Mouse (Mus musculus) right cerebral cortex, postnatal 4 days (tissue): ENCODE measurements around the gene Grk1.

Experiments
- DNase-seq: peaks from one replicate; pipeline ENCODE4 v3.0.0-alpha.2; 2022

Gene Grk1

DNA sequence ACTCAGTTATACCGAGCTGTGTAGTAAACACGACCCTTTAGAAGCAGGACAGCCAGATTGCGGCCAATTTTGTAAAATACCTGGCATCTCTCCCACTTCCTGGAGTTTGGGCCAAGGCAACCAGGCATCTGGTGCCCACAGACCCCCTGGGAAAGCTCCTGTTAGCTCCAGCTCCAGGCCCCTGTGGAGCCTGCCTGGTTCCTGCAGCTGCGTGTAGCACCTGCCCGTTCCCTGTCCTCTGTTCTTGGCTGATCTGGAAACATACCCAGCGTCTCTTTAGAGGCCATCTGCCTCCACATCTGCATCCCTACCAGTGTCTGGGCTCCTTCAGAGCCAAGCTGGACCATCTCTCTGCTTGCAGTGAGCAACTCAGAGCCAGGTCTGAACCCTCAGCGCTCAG is 25.5 kb downstream of the Grk1 start:
- DNase-seq = no peak

DNA sequence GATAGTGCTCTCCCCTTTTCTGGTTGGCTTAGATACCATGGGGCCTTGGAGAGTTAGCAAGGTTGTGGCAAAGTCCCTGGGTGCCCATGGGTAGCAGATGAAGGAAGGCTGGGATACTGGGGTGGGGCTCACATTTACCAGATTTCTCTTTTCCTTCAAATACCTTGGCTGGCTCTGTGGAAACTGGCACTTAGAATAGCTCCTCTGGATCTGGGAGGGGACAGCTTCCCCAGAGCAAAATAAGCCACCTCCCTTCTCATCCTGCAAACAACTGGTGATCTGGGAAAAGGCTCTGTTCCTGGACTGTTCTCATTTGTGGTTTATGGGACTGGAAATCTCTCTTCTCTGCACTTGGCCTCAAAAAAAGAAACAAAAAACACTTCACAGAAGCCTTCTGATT is 26.0 kb downstream of the Grk1 start:
- no peak for DNase-seq

DNA sequence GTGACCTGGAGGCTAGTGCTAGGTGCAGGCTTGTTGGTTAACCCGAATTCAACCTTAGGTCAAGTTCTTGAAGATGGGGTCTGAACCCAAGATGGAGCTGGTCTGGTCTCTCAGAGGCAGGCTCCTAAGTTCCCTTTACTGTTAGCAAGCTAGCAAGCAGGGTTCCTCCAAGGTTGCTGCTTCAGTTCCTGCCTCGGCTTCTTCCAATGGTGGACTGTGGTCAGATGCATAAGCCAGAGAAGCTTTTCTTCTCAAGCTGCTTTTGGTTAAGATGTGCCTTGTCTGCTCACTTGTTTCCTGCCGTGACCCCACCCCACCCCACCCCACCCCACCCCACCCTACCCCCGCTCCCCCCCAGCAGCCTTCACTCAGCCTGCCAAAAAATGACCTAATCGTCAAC is 28.2 kb downstream of the Grk1 start:
- DNase-seq = no peak

DNA sequence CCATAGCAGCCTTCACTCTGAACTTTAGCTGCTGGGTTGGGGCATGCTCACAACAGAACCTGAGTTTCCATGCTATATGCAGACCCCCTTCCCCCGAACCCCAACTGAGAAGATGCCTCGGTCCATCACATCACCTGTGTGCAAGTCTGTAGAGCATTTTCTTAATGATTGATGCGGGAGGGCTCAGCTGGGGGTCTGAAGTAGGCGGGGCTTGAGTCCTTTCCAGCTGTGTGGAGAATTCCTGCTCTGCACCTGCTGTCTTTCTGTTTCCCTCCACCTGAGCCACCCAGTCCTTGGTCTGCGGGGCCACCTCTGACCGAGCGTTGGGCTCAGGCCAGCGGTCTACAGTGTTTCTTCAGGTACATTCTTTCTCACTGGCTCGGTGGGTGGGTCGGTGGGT is 30.0 kb downstream of the Grk1 start, which contains the start of gene Tmem255b:
Tmem255b (plus strand) TSS at position 301 of the 400 bp plus-strand sequence.
- no peak for DNase-seq

DNA sequence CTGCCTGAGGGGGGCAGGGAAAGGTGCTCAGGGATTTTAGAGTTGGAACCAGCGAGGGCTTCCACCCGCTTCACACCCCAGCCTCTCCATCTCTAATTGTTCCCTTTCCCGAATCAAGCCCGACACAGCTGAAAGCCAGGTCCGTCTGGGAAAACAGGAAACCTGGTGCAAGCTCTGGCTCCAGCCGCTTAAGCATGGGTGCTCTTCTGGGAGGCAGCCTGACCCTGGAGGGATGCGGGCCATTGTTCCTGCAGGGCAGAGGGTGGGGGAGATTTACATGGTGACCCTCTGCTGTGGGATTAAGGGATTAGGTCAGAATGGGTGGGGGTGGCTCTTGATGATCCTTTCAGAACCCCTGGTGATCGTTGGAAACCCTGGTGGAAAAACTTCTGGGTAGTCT is 31.2 kb downstream of the Grk1 start:
- no peak for DNase-seq

DNA sequence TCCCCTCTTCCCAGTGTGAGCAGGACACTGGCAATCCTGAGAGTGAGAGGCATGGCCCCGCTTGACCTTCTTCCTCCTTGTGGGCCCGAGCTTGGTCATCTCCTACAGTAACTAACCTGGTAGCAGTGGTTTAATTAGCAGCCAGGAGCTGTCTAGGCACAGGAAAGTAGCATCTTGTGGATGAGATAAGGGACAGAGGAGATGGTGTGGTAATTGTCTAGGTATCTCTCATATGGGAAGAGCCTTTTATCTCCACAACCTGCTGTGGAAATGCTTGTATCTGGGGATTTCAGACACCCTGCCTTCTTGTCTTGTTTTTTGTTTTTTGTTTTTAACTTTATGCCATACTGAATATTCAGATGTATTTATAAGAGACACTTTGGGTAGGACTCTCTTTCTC is 32.6 kb downstream of the Grk1 start:
- DNase-seq = no peak

DNA sequence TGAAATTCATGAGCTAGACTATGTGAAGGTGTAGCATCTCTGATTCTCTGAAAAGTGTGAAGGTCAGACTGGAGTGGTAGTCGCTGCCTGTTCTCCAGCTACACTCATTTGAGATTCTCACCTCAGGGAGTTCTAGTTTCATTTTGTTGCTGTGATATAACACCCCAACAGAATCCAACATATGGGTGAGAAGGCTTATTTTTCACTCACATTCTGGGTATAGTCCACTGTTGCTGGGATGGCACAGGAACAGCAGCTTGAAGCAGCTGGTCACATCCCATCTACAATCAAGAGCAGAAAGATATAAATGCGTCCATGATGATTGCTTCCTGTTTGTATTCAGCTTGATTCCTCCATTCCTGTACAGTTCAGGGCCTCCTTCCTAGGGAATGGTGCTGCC is 37.3 kb downstream of the Grk1 start:
- DNase-seq = no peak

DNA sequence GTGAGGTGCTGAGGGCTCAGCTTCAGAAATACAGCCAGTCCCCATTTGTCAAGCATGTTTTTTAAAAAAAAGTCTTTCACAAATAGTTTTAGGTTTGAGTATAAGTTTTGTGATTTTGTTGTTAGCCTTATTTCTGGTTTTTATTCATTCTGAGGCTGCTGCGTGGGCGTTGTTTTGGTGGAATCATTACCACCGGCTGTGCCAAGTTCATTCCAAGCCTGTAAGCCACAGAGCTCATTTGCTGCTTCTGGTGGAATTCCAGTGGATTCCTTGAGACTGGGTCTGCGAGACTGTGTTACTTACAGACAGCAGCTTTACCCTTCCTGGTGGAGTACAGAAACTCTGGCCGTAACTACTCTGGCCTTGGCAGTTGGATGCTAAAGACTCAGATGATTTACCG is 41.6 kb downstream of the Grk1 start:
- DNase-seq = no peak

DNA sequence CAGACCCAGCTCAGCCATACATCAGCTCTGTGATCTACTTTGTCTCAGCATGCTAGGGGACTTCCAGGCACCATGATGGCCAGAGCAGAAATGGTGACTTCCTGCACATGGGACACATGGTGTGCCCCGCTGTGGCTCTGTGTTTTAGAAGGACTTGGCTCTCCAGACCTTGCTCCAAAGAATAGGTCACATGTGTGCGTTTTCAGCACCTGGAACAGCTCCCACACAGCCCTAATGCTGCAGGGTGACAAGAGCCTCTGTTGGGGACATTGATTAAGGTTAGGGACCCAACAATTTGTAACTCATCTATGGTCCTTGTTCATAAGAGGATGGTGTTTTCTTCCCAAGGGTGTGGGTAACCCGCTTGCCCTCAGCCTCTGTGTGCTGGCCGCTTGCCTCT is 43.3 kb downstream of the Grk1 start:
- DNase-seq = no peak

DNA sequence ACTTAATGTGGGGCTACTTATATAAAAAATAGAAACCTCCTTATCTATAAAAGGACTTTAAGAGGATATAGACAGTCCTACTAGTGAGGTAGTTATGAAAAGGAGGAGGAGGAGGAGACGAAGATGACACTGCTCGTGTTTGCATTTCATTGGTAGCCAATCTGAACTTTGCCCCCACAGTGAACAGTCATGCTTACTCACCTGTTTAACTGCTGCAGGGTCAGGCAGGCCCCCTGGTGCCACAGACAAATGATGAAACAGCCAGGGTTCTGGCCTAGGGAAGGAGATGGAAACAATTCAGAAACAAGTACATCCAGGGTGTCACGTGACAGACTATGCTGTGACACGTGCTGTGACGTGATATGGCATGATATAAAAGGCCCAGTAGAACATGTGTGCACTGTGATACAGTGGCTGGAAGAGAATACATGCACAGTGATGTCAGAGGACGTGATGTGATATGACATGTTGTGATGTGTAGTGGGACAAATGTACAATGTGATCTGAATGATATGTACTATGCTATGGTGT is 46.9 kb downstream of the Grk1 start:
- DNase-seq = no peak

DNA sequence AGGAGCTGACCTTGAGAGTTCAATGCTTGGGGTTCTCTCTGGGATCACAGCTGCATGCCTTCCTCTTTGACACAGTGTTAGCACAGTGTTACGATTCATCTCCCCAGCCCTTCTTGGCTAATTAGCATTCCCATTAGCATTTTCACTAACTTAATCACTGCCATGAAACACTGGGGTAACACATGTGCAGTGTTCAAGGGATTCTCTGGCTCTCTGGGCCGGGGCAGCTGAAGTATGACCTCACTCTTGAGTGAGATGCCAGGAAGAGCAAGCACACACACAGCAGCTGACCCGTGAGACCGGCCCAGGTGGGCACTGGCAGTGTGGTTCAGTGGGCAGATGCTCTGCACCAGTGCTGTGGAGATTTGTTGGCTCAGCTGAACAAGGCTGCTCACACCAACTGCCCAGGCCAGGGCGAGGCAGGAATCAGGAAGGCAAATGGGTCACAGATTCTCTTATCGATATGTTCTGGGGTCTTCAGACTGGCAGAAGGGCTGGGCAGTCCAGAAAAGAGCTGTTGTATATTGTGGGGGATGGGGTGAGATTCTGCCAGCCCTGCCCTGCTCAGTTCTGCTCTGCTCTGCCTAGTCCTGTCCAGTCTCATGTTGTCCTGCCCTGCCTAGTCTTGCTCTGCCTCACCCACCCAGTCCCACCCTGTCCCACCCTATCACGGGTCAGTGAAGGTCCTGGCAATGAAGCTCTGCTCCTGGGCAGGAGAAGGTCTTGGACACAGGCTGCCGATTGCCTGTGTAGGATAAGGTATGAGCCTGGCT is 49.6 kb downstream of the Grk1 start:
- DNase-seq = no peak

DNA sequence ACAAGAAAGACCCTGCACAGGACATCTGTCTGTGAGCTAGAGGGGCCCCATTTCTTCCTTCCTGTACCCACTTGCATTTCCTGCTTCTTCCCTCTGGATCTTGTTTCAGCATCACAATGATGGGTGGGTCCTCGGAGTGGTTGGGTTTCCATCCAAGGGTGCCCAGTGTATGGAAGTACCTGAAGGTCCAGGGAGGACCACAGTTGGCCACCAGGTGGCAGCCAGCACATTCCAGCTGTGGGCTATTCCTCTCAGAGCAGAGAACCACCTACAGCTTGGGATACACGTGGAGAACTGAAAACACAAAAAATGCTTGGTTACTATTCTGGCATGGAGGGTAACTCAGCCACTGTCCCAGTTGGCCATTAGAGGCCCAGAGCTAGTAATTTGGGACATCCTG is 50.4 kb downstream of the Grk1 start:
- peak; percentile 44 for DNase-seq

DNA sequence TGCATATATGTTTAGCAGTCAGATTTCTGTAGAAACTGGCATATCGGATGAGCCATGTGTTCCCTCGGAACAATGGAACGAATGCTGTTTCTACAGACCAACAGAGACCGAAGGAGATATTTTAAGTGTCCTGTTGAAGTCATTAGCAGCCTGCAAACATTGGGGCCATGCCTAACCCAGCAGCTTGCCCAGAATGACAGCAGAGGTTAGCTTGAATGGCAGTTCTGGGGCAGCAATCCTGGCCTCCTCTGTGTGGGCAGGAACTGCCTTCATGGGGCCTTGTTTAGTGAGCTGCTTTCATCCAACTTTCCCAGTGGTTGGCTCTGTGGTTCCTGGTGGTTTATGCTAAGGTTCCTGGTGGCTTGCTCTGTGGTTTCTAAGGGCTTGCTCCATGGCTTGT is 54.5 kb downstream of the Grk1 start:
- no peak for DNase-seq

DNA sequence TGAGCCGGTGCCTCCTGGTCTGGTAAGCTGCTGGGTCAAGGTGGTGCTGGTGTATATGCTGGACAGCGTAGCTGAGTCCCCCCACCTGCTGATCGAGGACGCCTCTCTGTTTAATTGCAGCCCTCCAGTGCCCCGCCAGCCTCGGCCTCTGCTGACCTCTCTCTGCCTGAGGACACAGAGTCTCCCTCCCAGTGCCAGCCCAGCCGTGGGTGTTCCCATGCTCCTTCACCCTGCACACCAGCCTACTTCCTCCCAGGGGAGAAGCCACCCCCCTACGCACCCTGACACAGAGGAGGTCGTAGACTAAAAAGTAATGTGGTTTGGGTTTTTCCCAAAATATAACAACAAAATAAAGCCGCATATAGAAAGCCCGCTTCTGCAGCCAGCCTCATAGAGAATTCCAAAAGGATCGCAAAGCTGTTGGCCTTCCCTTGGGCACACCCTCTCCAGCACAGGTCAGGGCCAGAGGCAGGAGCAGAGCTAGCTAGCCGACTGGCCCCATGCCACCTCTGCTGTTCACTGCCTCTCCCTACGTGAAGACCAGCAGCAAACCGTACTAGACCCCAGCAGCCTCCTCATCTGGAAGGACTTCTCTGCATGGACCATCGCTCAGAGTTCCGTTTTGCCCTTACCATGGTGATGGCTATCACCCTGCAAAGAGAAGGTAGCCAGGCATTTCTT is 56.3 kb downstream of the Grk1 start:
- DNase-seq = no peak

DNA sequence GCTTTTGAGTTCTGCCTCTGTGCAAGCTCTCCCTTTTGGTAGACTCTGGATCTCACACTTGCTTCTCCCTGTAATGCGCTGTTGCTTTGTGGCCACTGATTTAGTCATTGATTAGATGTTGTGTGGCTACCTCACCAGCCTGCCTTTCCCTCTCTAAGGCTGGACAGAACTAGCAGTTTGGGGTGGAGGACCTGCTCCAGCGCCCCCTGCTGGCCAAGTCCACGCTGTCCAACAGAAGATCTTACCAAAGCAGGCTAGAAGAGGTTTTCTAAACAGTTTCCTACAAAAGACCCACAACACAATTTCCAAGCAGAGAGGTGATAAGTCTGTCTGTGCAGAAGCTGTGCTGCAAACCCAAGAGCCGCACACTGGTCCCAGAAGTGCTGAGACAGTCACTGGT is 57.0 kb downstream of the Grk1 start:
- peak; percentile 86 for DNase-seq

DNA sequence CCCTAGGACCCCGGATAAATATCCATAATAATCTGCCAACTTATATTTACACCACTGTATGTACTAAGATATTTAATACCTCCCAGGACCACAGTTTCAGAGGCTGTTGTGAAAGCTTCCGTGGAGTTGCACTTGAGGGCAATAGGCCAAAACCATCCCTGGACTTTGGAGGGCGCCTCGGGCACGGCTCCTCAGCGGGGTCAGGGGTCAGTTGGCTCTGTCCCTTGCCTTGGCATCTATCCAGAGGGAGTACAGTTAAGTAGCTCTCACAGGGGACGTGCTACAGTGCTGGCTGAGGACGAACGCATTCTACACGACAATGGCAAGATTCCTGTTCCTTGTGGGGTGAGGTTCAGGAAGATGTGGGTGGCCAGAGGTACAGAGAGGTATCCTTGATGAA is 57.5 kb downstream of the Grk1 start:
- peak; percentile 34 for DNase-seq

DNA sequence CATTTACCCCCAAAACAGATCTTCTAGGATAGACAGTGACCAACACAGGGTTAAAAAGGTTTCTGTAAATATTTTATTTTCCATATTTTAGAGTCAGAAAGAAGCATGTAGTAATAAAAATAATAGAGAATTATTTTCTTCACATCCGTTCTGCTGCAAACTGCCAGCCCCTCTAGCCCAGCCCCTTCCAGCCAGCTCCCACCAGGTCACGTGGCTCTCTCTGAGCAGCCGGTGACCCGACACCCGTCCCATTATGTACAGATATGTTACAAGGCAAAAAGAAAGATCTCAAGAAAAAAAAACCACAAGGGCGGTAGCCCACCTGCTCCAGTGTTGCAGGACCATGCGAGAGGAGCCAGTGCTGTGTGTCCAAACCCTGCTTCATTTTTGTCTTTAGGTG is 60.4 kb downstream of the Grk1 start:
- no peak for DNase-seq

DNA sequence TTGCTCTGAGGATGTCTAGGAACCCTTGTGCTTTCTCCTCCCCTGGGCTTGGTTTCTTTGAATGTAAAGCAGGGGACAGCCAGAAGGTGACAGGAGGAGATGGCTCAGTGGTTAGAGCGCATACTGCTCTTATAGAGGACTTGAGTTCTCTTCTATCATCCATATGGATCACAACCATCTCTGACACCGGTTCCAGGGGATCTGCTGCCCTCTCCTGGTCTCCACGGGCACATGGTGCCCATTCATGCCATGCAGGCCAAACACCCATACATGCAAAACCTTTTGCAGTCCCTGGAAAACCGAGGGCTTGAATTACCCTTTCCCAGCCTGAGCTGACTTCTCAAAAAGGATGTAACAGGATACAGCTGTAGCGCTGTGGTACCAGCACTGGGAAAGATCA is 62.1 kb downstream of the Grk1 start:
- DNase-seq = peak; percentile 33

DNA sequence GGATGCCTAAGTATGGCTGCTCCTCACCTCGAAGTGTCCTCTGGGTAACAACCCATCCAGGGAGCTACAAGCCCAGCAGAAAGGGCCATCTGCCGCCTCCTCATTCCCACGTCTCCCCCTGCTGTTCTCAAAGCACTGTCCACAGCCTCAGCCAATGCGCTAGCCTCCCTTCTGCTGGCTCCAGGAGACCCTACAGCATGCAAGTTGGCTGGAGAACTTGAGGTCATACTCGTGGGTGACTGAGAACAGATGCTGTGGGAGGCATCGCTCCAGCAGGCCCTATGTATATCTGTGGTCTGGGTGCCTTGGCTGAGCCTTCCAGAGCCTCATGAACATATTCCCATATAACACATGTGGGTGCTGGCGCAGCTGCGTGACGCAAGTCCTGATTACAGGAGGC is 63.9 kb downstream of the Grk1 start:
- no peak for DNase-seq

DNA sequence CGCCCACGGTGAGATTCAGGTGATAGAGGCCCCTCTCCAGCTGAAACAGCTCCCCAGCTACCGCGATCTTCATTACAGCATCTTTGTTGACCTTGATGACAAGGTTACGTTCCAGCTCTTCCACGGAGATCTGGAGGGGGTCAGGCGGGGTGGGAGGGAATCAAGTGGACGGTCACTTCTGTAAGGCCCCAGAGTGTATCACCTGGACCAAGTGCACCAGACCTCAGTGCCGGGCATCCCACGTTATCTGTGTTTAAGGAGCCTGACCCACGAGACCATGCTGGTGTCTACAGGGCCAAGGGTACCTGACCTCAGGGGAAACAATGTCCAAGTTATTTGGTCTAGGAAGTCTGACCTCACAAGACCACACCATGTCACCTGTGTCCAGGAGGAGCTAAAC is 66.6 kb downstream of the Grk1 start:
- DNase-seq = no peak
